Mouse (Mus musculus): ENCODE results near the gene Elf1.

GRCm38 (mm10) chr14:79481339-79482151, 551 bp downstream of the Elf1 start, which contains the start of gene Wbp4:
- TF ChIP-seq POLR2A (IDR thresholded peaks at IDR 0.05; ENCODE audit: low read depth, low read length) (no peak), CTCF (conservative IDR thresholded peaks at IDR 0.05; ENCODE audit: insufficient read depth, insufficient read length, low read depth, low read length) (no peak)
